Mouse (Mus musculus): ENCODE results near the gene Elovl2. TPM values are rescaled to one million over a fixed set of nuclear protein-coding genes. Genes with fewer than 3 reads are reported as not detected.

The Elovl2 gene
- polyA plus RNA-seq (2017; shearing (Covaris generic)) = not detected

GRCm38 (mm10) chr13:41220304-41220834 is at the start of gene Elovl2:
Gene Elovl2, minus strand, starts transcription at chr13:41220405.

GRCm38 (mm10) chr13:41249538-41250317 is 29.5 kb upstream of the Elovl2 start, which contains the start of gene Smim13:
Gene Smim13, plus strand, starts transcription at chr13:41249844.

Other genes starting within 250 kb of the Elovl2 start
- 101 TPM for gene Pak1ip1, start 219.4 kb downstream of the Elovl2 start, polyA plus RNA-seq (2017; shearing (Covaris generic))
- 163 TPM for gene Tmem14c, start 204.1 kb downstream of the Elovl2 start, polyA plus RNA-seq (2017; shearing (Covaris generic))
- gene Mak, start 140.7 kb downstream of the Elovl2 start, polyA plus RNA-seq (2017; shearing (Covaris generic)) = not detected
- 0.13 TPM for gene Gcm2, start 109.4 kb downstream of the Elovl2 start, polyA plus RNA-seq (2017; shearing (Covaris generic))
- gene Sycp2l, start 106.1 kb downstream of the Elovl2 start, polyA plus RNA-seq (2017; shearing (Covaris generic)) = not detected
- gene Smim13, start 29.4 kb upstream of the Elovl2 start, polyA plus RNA-seq (2017; shearing (Covaris generic)) = 9.8 TPM
- not detected for gene Gm17364, start 53.6 kb upstream of the Elovl2 start, polyA plus RNA-seq (2017; shearing (Covaris generic))